Mouse (Mus musculus) inflammation-experienced regulatory T-cells, adult 6 months (primary cell): ENCODE results near the gene Tm9sf4. TPM values are rescaled to one million over a fixed set of nuclear protein-coding genes. Genes with fewer than 3 reads are reported as not detected.

Experiments
- ATAC-seq: one replicate; pipeline ENCODE4 v1.8.0; 2017
- polyA plus RNA-seq, 3 experiments: library from polyadenylated mRNA; unstranded; fragments of 100-300 nt; shearing (Covaris generic); gene quantifications; one replicate each; pipeline ENCODE4 v1.2.1; 2017

Tm9sf4 gene
- polyA plus RNA-seq, 3 experiments from 2014 or later: 31.2 to 49.1 (median 47.2) TPM

DNA sequence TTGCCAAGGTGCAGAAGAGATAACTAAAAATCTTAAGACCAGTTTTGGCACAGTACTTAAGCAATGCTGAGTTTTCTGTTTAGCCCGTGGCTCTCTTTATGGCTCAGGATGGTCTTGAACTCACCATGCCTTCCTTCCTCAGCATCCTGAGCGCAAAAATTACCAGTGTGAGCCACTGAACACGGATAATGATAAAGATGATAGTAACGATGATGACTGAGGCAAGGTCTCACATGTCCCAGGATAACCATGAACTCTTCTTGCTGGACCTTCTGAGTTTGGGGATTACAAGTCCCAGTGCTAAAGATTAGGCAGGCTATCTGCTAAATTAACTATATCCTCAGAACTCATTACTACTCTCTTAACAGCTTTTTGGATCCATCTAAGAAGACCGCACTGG lies 970 bp upstream of the Tm9sf4 start:
- ATAC-seq: no peak

DNA sequence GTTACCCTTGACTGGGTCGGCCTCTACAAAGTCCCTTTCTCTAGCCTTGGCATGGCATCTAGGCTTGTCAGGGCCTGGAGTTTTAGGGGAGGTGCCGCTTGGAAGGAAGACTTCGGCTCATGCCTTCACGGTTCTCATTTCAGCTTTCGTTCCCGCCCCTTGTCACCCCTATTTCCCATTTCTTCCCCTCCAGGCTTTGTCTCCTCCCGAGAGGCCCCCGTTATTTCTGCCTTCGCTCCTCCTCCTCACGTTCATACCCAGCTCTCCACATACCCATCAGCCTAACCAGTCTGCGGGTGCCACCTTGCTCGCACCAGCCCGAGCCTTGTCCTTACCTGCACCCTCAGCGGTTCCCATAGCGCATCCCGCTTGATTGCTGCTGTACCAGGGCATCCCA lies 579 bp downstream of the Tm9sf4 start:
- ATAC-seq: peak; percentile 37

GRCm38 (mm10) chr2:153167136-153167535 lies 6.0 kb downstream of the Tm9sf4 start:
- no peak for ATAC-seq

GRCm38 (mm10) chr2:153168134-153168820 lies 7.2 kb downstream of the Tm9sf4 start:
- no peak for ATAC-seq

- no peak for ATAC-seq
These were observed 9.6 kb downstream of the Tm9sf4 start for GRCm38 (mm10) chr2:153170490-153171224.

- ATAC-seq: no peak
These were observed 10.9 kb downstream of the Tm9sf4 start for GRCm38 (mm10) chr2:153171966-153172365.

GRCm38 (mm10) chr2:153175995-153176570 lies 15.0 kb downstream of the Tm9sf4 start:
- ATAC-seq: no peak

DNA sequence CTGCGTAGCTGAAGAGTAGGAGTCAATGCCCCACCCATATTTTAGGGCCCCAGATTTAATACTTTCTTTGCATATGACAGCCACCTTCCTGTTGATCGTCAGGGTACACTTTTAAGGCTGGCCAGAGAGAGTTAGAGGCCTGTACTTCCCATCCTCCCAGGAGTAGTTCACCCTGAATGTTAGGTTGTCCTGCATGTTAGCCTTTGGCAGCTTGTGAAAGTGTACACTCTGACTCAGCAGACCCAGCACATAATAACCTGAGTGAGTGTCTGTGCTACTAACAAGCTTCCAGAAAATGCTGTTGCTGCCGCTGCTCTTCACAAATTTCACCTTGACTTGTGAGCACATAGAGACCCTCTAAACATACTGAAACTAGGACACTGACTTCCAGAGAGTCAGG lies 16.1 kb downstream of the Tm9sf4 start:
- ATAC-seq: no peak

DNA sequence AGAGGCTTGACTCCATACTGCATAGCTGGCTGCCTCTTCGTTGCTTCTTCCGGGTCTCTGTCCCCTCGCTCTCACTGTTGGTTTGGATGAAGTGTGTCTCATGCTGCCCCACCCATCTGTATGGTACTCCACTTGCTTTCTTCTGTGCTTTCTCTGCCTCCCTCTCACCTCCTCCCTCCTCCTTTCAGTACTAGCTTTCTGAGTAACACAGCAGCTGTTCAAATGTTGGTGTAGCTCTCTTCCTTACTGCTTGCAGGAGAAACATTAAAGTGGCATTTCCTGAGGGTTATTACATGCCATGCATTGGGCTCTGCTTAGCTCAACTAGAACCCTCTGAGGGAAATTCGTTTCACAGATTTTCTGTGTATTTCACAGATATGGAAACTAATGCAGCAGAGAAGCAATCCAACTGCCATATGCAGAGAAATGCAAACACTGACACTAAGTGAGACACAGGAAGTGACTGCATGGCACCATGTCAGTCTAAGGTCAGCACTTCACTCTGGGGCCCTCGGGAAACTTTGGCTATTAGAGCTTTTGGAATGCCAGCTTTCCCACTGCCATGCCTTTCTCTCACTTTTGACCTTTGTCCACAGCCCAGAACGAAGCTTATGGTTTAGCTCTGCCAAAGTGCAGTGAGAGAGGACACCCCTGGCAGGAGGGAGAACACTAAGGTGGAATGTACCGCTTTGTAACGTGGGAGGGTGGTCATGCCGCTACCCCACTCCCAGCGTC lies 18.2 kb downstream of the Tm9sf4 start:
- ATAC-seq: no peak

DNA sequence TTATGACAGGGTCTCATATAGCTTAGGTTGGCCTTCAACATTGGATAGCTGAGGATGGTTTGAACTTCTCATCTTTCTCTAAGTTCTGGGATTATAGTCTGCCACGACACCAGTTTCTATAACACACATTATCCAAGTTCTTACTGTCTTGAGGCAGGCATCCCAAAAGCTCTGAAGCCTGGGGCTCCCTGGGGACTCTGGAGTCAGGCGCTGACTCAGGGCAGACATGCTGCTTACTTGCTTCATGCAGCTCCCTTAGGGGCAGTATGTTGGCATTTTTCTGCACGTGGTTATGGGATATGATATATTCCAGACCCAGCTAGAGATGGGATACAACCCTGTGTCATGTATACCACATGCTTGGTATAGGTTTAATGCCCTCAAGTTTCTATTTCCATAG lies 18.9 kb downstream of the Tm9sf4 start:
- no peak for ATAC-seq

GRCm38 (mm10) chr2:153186176-153186591 lies 25.1 kb downstream of the Tm9sf4 start:
- ATAC-seq: no peak

GRCm38 (mm10) chr2:153187848-153188247 lies 26.7 kb downstream of the Tm9sf4 start:
- ATAC-seq: no peak

GRCm38 (mm10) chr2:153191242-153191641 lies 30.1 kb downstream of the Tm9sf4 start:
- ATAC-seq: no peak

- no peak for ATAC-seq
These were observed 33.2 kb downstream of the Tm9sf4 start for GRCm38 (mm10) chr2:153194255-153194654.

DNA sequence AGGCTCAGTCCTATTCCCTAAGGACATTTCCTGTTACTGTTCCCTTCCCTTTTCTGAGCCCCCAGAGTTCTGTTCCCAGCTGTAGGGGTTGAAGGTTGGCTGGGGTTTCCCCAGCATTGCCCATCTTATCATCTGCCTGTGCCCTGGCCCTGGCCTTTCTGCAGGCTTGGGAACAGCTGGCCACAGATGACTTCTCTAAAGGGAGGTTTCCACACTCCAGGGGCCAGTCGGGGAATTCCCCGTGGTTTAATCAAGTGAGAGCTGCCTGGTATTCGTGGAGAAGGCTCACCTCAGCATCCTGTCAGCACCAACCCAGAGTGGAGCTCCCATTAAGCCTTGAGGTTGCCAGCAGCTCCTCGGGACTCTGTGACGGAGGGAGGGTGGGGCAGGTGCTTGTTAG lies 37.4 kb downstream of the Tm9sf4 start:
- no peak for ATAC-seq

DNA sequence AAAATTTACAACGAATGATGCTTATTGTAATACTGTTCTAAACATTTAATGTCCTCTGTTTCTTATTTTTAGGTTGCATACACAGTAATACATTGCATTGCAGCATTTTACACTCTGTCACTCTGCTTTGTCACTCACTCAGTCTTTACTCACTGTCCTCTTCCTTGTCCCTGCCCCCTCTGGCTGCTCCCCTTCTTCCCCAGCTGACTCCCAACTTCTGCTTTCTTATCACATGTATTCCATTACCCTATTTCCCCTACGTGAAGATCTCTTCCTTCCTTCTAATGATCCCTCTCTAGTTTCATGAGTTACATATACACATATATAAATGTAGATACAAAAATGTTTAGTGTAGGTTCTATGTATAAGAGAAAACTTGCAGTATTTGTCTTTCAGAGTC lies 38.0 kb downstream of the Tm9sf4 start:
- ATAC-seq: no peak

DNA sequence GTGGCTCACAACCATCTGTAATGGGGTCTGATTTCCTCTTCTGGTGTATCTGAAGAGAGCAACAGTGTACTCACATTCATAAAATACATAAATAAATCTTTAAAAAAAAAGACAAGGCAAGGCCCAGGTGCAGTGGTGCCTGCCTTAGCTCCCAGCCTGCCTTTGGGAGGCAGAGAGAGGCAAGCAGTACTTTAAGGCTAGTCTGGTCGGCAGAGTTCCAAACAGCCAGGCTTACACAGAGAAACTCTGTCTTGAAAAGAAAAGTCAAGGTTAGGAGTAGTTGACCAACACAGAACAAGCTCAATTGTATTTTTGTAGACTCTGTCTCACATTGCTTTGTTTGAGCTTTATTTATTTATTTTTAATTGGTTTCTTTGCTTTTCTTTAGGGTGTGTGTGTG lies 41.7 kb downstream of the Tm9sf4 start:
- no peak for ATAC-seq

DNA sequence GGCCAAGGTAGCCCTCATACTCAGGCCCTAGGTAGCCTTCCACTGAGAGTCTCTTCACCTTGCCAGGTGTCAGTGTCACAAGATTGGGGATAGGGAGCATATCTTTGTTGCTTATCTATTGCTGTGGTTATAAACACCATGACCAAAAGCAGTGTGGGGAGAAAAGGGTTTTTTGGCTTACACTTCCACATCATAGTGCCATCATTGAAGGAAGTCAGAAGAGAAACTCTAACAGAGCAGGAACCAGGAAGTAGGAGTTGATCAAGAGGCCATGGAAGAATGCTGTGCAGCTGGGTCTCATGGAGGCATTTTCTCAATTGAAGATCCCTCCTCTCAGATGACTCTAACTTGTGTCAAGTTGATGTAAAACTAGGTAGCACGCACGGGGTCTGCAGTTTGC lies 47.0 kb downstream of the Tm9sf4 start:
- no peak for ATAC-seq

DNA sequence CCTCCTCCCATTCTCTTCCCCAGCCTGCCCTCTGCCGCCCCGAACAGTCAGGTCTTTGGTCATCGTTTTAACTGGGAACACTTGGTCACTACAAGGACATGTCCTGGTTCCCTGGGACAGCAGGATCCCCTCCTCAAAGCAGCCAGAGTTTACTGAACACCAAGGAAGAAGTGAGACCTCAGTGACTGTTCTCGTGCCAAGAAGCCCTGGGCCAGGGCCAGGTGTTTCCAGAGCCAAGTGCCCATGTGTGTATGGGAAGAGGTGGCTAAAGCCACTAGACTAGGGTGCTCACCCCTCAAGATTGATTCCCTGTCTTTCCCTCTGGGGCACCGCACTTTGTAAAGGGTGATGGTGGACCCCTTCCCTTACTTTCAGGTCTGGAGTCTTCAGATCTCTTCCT lies 48.2 kb downstream of the Tm9sf4 start:
- no peak for ATAC-seq

DNA sequence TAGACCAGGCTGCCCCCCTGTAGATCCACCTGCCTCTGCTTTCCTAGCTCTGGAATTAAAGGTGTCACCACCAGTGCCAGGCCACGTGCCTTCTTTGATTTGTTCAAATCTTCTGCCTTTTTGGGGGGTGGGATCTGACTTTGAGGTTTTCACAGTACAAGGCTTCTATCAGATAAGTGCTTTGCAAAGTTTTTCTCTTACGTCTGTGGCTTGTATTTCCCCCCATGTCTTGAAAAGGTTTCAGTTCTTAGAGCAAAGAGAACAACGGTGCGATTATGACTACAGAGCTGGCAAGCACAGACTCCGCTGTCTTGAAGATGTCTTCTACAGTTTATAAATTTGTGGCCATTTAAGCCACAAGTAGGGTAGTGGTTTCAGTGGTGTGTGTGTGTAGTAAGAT lies 50.3 kb downstream of the Tm9sf4 start:
- ATAC-seq: peak; percentile 18

DNA sequence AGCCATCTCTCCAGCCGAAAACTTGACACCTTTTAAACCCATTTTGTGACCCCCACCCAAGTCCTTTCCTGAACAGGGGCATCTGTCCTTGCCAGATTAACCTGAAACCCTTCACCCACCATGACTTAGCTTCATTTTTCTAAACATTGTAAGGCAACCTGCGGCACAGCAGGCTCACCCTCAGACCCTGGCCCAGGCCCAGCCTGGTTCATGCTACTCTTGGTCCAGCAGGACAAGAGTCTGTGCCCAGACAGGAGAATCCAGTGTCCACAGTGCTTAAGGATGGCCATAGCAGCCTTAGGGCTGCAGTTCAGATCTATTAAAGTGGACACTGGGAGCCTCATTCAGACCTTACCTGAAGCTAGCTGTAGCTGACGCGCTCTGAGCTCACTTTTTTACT lies 52.2 kb downstream of the Tm9sf4 start:
- no peak for ATAC-seq

- ATAC-seq: peak; percentile 91
These were observed 53.7 kb downstream of the Tm9sf4 start for GRCm38 (mm10) chr2:153214771-153215259.

GRCm38 (mm10) chr2:153215421-153215820 lies 54.3 kb downstream of the Tm9sf4 start:
- ATAC-seq: peak; percentile 10
